Mouse (Mus musculus) hematopoietic stem cell, adult 5-6 weeks (primary cell): ENCODE measurements at regions not wholly inside any gene's neighbourhood (a gene's known extent, or its start where the extent isn't known, plus 50 kb on each side); places are given as distances from the start of the nearest gene placed in this dataset.
A peak's percentile ranks its signal among the peaks of the same experiment; 100 is the strongest.
"Not testable (repeated sequence)": the region's sequence is repeated elsewhere in the genome, so short reads cannot be mapped to it uniquely, and the experiment has no call there.

Source experiments
- ATAC-seq, 2 experiments: fragments of 125-278 bp in 1 of 2; replicated peaks in 1 of 2; 2 replicates each; pipeline ENCODE4 v1.8.0; 2016 to 2017; ENCODE audit warnings: inconsistent platforms in 2 of 2, mild to moderate bottlenecking in 2 of 2, moderate number of reproducible peaks in 2 of 2, low read depth in 1 of 2, moderate TSS enrichment in 1 of 2; ENCODE audit not compliant: low FRiP score in 2 of 2, poor library complexity in 2 of 2, severe bottlenecking in 2 of 2, insufficient read depth in 1 of 2, low TSS enrichment in 1 of 2

- peak; percentile 32 to 46; a peak in 2 of 4 replicates for ATAC-seq
These were observed 130.8 kb upstream of the Slc13a1 start for GRCm38 (mm10) chr6:24298562-24299212.

- not testable (repeated sequence) for ATAC-seq
These were observed 120.9 kb upstream of the Slc13a1 start for GRCm38 (mm10) chr6:24288757-24289156.

GRCm38 (mm10) chr6:24272821-24273220 is 104.9 kb upstream of the Slc13a1 start:
- ATAC-seq = no peak

GRCm38 (mm10) chr6:24269633-24270032 is 101.7 kb upstream of the Slc13a1 start:
- ATAC-seq = 0 out of 4 replicates have a peak, but pooled peaks of 1 of the 2 experiments have one; percentile 12

- ATAC-seq = no peak
These were observed 95.9 kb upstream of the Slc13a1 start for GRCm38 (mm10) chr6:24263796-24264195.

- ATAC-seq = no peak
These were observed 94.7 kb upstream of the Slc13a1 start for GRCm38 (mm10) chr6:24262578-24262977.

- ATAC-seq = no peak
These were observed 77.7 kb upstream of the Slc13a1 start for GRCm38 (mm10) chr6:24245591-24245990.

GRCm38 (mm10) chr6:24238541-24238940 is 70.6 kb upstream of the Slc13a1 start:
- ATAC-seq = no peak

GRCm38 (mm10) chr6:24238054-24238453 is 70.2 kb upstream of the Slc13a1 start:
- ATAC-seq = no peak

- ATAC-seq = no peak
These were observed 65.7 kb upstream of the Slc13a1 start for GRCm38 (mm10) chr6:24233626-24234025.

GRCm38 (mm10) chr6:24220589-24220988 is 52.7 kb upstream of the Slc13a1 start:
- ATAC-seq = no peak

GRCm38 (mm10) chr6:24219882-24220522 is 52.1 kb upstream of the Slc13a1 start:
- ATAC-seq = no peak
